8 mouse cellular contexts compared by ENCODE assay signal in the genomic region with DNA sequence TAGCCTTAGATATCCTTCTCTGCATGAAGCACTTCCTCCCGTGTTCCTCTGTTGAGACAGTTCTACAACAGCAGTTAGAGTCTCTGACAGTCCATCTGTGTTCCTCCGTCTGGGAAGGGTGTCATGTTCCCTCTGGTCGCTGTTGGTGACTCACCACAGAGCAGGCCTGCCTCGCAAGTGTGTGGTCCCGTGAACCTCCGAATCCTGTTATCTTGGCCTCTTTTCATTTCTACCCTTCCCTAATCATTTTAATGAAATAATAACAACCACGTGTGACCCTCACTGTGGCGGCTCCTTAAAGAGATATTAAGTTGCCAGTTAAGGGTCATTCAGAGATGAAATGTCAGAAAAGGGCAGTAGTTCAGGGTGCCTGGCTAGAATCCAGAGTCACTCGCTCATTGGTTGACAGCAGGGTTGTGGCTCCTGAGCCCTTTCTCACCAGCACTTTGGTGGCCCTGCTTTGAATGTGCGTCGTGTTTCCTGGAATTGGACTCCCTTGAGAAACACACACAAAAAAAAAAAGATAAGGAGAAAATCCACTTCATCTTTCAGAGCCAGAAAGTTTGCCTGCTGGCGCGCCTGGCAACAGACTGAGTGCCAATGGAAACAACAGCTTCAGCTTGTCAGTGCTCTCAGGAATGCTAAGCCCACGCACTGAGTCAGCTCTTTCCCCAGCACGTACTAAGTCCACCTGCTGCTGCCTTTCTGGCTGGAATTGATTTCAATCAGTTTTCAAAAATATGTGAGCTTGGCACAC.
DNase-seq lines count a peak whose midpoint lies in the region; ATAC-seq lines count a peak whose summit lies in the region.
"Had no signal": no experiment of that assay in that cellular context is flagged by ENCODE, and none has a peak within 500 bp of the region (broad histone marks: within the 10 kb centered on the region; RNA-seq: fewer than 3 reads in every experiment).

No protein-coding gene starts in this region.

- no peaks in the 10 kb centered on the region for H3K27me3 ChIP-seq in embryonic facial prominence, embryonic 15.5 days
- H3K27me3 ChIP-seq: midbrain, embryonic 12.5 days had no signal

- H3K27ac ChIP-seq in embryonic facial prominence, embryonic 15.5 days (replicated peaks): no peak overlapping the region
- H3K27ac ChIP-seq: midbrain, embryonic 12.5 days had no signal

- 27% methylated on average over 15 of the region's 15 CpGs for WGBS in embryonic facial prominence, embryonic 15.5 days

- H3K4me2 ChIP-seq in embryonic facial prominence, embryonic 15.5 days (replicated peaks): no peak overlapping the region
- H3K4me2 ChIP-seq: midbrain, embryonic 12.5 days had no signal

- 0 out of 2 replicates have a peak, but pooled peaks have one; percentile 63 for ATAC-seq in embryonic facial prominence, embryonic 15.5 days (ENCODE audit: insufficient number of reproducible peaks, low FRiP score, low TSS enrichment, low read depth)

- H3K4me1 ChIP-seq in embryonic facial prominence, embryonic 15.5 days: no peaks in the 10 kb centered on the region
- H3K4me1 ChIP-seq: midbrain, embryonic 12.5 days had no signal

- no peak overlapping the region for H3K4me3 ChIP-seq in embryonic facial prominence, embryonic 15.5 days (replicated peaks)
- H3K4me3 ChIP-seq: midbrain, embryonic 12.5 days had no signal

- no peak overlapping the region for H3K9ac ChIP-seq in embryonic facial prominence, embryonic 15.5 days
- H3K9ac ChIP-seq: midbrain, embryonic 12.5 days had no signal

- intact Hi-C loops in heart, postnatal 25 days (cut with DNase I): no loop called here

- no peaks in the 10 kb centered on the region for H3K9me3 ChIP-seq in embryonic facial prominence, embryonic 15.5 days (replicated peaks)
- H3K9me3 ChIP-seq: midbrain, embryonic 12.5 days had no signal

- DNase-seq in adrenal gland, postnatal 10 days: peak; percentile 28
- peak; percentile 54 for DNase-seq in heart, postnatal 25 days (ENCODE audit: low spot score)
- peak; percentile 69 to 90 for DNase-seq in left cerebral cortex, adult 9 months (ENCODE audit: low spot score in 2 of 2)
- DNase-seq in right cerebral cortex, postnatal 36 days (ENCODE audit: low spot score in 2 of 2): peak; percentile 87 to 88
- DNase-seq in yolk sac, embryonic 10.5 days (ENCODE audit: low spot score): no peak
- no peak for DNase-seq in testis, postnatal 10 days (ENCODE audit: low spot score)

- 0 out of 2 replicates have a peak, but pooled peaks cover 8% of the 10 kb centered on the region for H3K36me3 ChIP-seq in embryonic facial prominence, embryonic 15.5 days
- H3K36me3 ChIP-seq: midbrain, embryonic 12.5 days had no signal

Comparison
In these comparisons a context has a peak if more than half of its experiments do, and no peak if none do; other contexts are left out.
1. DNase-seq: peak in adrenal gland, postnatal 10 days (single experiment), heart, postnatal 25 days (single experiment), left cerebral cortex, adult 9 months (2 of 2) and right cerebral cortex, postnatal 36 days (2 of 2); none in yolk sac, embryonic 10.5 days (single experiment) and testis, postnatal 10 days (single experiment).